Mouse (Mus musculus) CH12.LX (cell line): ENCODE measurements around the gene Hnrnpu. TPM values are rescaled to one million over a fixed set of nuclear protein-coding genes. Genes with fewer than 3 reads are reported as not detected.
A peak's percentile ranks its signal among the peaks of the same experiment; 100 is the strongest.

ENCODE experiments used
- DNase-seq: peaks from one replicate; pipeline ENCODE4 v3.0.0-alpha.2; 2013; ENCODE audit errors: extremely low read depth
- H3K27ac ChIP-seq: 2 replicates; pipeline ENCODE4 v1.5.1; 2012; ENCODE audit warnings: low read depth, mild to moderate bottlenecking, control low read depth, moderate library complexity; ENCODE audit not compliant: insufficient read depth
- H3K27me3 ChIP-seq: replicated peaks from 2 replicates; pipeline ENCODE3; 2012; ENCODE audit warnings: inconsistent platforms
- H3K36me3 ChIP-seq, 2 experiments: replicated peaks in 1 of 2; 2 replicates each; pipeline versions ENCODE3 to v1.6.1; 2012; ENCODE audit warnings: inconsistent platforms in 1 of 2, low read length in 1 of 2, mild to moderate bottlenecking in 1 of 2, mixed read lengths in 1 of 2, moderate library complexity in 1 of 2; ENCODE audit not compliant: control insufficient read depth in 1 of 2, insufficient read depth in 1 of 2
- H3K4me1 ChIP-seq, 2 experiments: 2 replicates each; pipeline ENCODE4 v1.6.1; 2012; ENCODE audit warnings: inconsistent platforms in 1 of 2, moderate library complexity in 1 of 2; ENCODE audit not compliant: insufficient read depth in 2 of 2, control insufficient read depth in 1 of 2
- H3K4me2 ChIP-seq: 2 replicates; pipeline ENCODE4 v1.6.1; 2012; ENCODE audit warnings: low read depth, mild to moderate bottlenecking, control low read depth; ENCODE audit not compliant: poor library complexity, insufficient read depth, severe bottlenecking
- H3K4me3 ChIP-seq, 3 experiments: fragments of 150-350 bp in 1 of 3; sonication (generic) in 1 of 3; replicated peaks in 1 of 3; 2 replicates each; pipeline versions ENCODE3 to v1.5.1; 2011 to 2012; ENCODE audit warnings: low read depth in 2 of 3, low read length in 2 of 3, mild to moderate bottlenecking in 2 of 3, moderate library complexity in 2 of 3, control low read depth in 1 of 3, improper control_type of control experiment in 1 of 3, inconsistent platforms in 1 of 3, mixed read lengths in 1 of 3; ENCODE audit not compliant: poor library complexity in 1 of 3
- H3K79me2 ChIP-seq: replicated peaks from 2 replicates; pipeline ENCODE4 v1.6.1; 2012; ENCODE audit warnings: mild to moderate bottlenecking, moderate library complexity; ENCODE audit not compliant: control insufficient read depth, poor library complexity, insufficient read depth, severe bottlenecking; ENCODE audit errors: extremely low read depth
- H3K9ac ChIP-seq: 2 replicates; pipeline ENCODE4 v1.6.1; 2012; ENCODE audit warnings: low read depth, mild to moderate bottlenecking, control low read depth, moderate library complexity; ENCODE audit not compliant: insufficient read depth
- H3K9me3 ChIP-seq: replicated peaks from 2 replicates; pipeline ENCODE3; 2012; ENCODE audit warnings: low read length, inconsistent platforms, mixed read lengths
- BHLHE40 ChIP-seq: IDR thresholded peaks from 2 replicates; pipeline ENCODE4 v1.6.1; 2011; ENCODE audit warnings: mild to moderate bottlenecking, low read depth, low read length, improper control_type of control experiment
- CHD1 ChIP-seq: IDR thresholded peaks from 2 replicates; pipeline ENCODE4 v1.6.1; 2012; ENCODE audit warnings: low read depth, low read length, improper control_type of control experiment, inconsistent platforms
- CHD2 ChIP-seq: IDR thresholded peaks from 2 replicates; pipeline ENCODE4 v1.6.1; 2011; ENCODE audit warnings: low read length, improper control_type of control experiment
- CTCF ChIP-seq, 2 experiments: IDR thresholded peaks in 1 of 2; conservative IDR thresholded peaks in 1 of 2; 2 replicates each; pipeline ENCODE4 v1.5.1; 2011 to 2012; ENCODE audit warnings: low read depth in 2 of 2, low read length in 2 of 2, improper control_type of control experiment in 1 of 2, inconsistent platforms in 1 of 2, mild to moderate bottlenecking in 1 of 2, moderate library complexity in 1 of 2
- E2F4 ChIP-seq: IDR thresholded peaks from 2 replicates; pipeline ENCODE4 v1.6.1; 2011; ENCODE audit warnings: low read depth, low read length, improper control_type of control experiment; ENCODE audit not compliant: insufficient replicate concordance
- ELF1 ChIP-seq: IDR thresholded peaks from 2 replicates; pipeline ENCODE4 v1.6.1; 2014; ENCODE audit warnings: low read depth, mild to moderate bottlenecking, inconsistent platforms, low read length, improper control_type of control experiment
- EP300 ChIP-seq: IDR thresholded peaks from 2 replicates; pipeline ENCODE4 v1.6.1; 2011; ENCODE audit warnings: low read length, improper control_type of control experiment
- ETS1 ChIP-seq: conservative IDR thresholded peaks from 2 replicates; pipeline ENCODE4 v1.6.1; 2012; ENCODE audit warnings: low read depth, mild to moderate bottlenecking, inconsistent platforms, low read length, improper control_type of control experiment, moderate library complexity
- GABPA ChIP-seq: IDR thresholded peaks from 2 replicates; pipeline ENCODE4 v1.6.1; 2012; ENCODE audit warnings: low read depth, low read length, improper control_type of control experiment, inconsistent platforms; ENCODE audit not compliant: insufficient replicate concordance
- HCFC1 ChIP-seq: IDR thresholded peaks from 2 replicates; pipeline ENCODE4 v1.6.1; 2012; ENCODE audit warnings: low read depth, mild to moderate bottlenecking, inconsistent platforms, low read length, improper control_type of control experiment
- IRF4 ChIP-seq: IDR thresholded peaks from 2 replicates; pipeline ENCODE4 v1.6.1; 2014; ENCODE audit warnings: low read depth, mild to moderate bottlenecking, inconsistent platforms, low read length, improper control_type of control experiment
- JUN ChIP-seq: IDR thresholded peaks from 2 replicates; pipeline ENCODE4 v1.6.1; 2011; ENCODE audit warnings: low read depth, mild to moderate bottlenecking, low read length, improper control_type of control experiment, moderate library complexity; ENCODE audit not compliant: insufficient read depth
- JUND ChIP-seq: conservative IDR thresholded peaks from 2 replicates; pipeline ENCODE4 v1.6.1; 2011; ENCODE audit warnings: low read depth, low read length, improper control_type of control experiment
- KAT2A ChIP-seq: IDR thresholded peaks from 2 replicates; pipeline ENCODE4 v1.6.1; 2012; ENCODE audit warnings: low read length, improper control_type of control experiment, inconsistent platforms; ENCODE audit not compliant: insufficient replicate concordance
- MAFK ChIP-seq: IDR thresholded peaks from 2 replicates; pipeline ENCODE4 v1.6.1; 2011; ENCODE audit warnings: low read length, improper control_type of control experiment; ENCODE audit not compliant: insufficient replicate concordance
- MAX ChIP-seq: IDR thresholded peaks from 2 replicates; pipeline ENCODE4 v1.6.1; 2011; ENCODE audit warnings: low read length, improper control_type of control experiment
- MAZ ChIP-seq: IDR thresholded peaks from 2 replicates; pipeline ENCODE4 v1.6.1; 2012; ENCODE audit warnings: low read depth, mild to moderate bottlenecking, inconsistent platforms, low read length, improper control_type of control experiment, moderate library complexity
- MEF2A ChIP-seq: IDR thresholded peaks from 2 replicates; pipeline ENCODE4 v1.6.1; 2014; ENCODE audit warnings: low read depth, mild to moderate bottlenecking, inconsistent platforms, low read length, improper control_type of control experiment, borderline replicate concordance
- MXI1 ChIP-seq: IDR thresholded peaks from 2 replicates; pipeline ENCODE4 v1.6.1; 2011; ENCODE audit warnings: mild to moderate bottlenecking, low read depth, low read length, improper control_type of control experiment
- MYC ChIP-seq: IDR thresholded peaks from 2 replicates; pipeline ENCODE4 v1.6.1; 2011; ENCODE audit warnings: low read depth, mild to moderate bottlenecking, improper control_type of control experiment, low read length
- NELFE ChIP-seq: IDR thresholded peaks from 2 replicates; pipeline ENCODE4 v1.6.1; 2011; ENCODE audit warnings: low read depth, low read length, improper control_type of control experiment
- NRF1 ChIP-seq: IDR thresholded peaks from 2 replicates; pipeline ENCODE4 v1.6.1; 2014; ENCODE audit warnings: low read depth, mild to moderate bottlenecking, inconsistent platforms, low read length, improper control_type of control experiment, moderate library complexity
- PAX5 ChIP-seq: IDR thresholded peaks from 2 replicates; pipeline ENCODE4 v1.6.1; 2012; ENCODE audit warnings: low read length, inconsistent platforms, mixed read lengths
- POLR2A ChIP-seq: IDR thresholded peaks from 2 replicates; pipeline ENCODE4 v1.6.1; 2011; ENCODE audit warnings: low read depth, mild to moderate bottlenecking, improper control_type of control experiment, low read length
- POLR2AphosphoS2 ChIP-seq: IDR thresholded peaks from 2 replicates; pipeline ENCODE4 v1.6.1; 2011; ENCODE audit warnings: low read depth, low read length, improper control_type of control experiment
- RAD21 ChIP-seq: IDR thresholded peaks from 2 replicates; pipeline ENCODE4 v1.6.1; 2011; ENCODE audit warnings: low read depth, mild to moderate bottlenecking, low read length, improper control_type of control experiment, moderate library complexity
- RCOR1 ChIP-seq: conservative IDR thresholded peaks from 2 replicates; pipeline ENCODE4 v1.6.1; 2012; ENCODE audit warnings: low read depth, mild to moderate bottlenecking, inconsistent platforms, low read length, improper control_type of control experiment
- SIN3A ChIP-seq: IDR thresholded peaks from 2 replicates; pipeline ENCODE4 v1.6.1; 2012; ENCODE audit warnings: low read length, improper control_type of control experiment, inconsistent platforms
- SMC3 ChIP-seq: IDR thresholded peaks from 2 replicates; pipeline ENCODE4 v1.6.1; 2011; ENCODE audit warnings: low read depth, low read length, improper control_type of control experiment
- TBP ChIP-seq: conservative IDR thresholded peaks from 2 replicates; pipeline ENCODE4 v1.6.1; 2011; ENCODE audit warnings: low read depth, low read length, improper control_type of control experiment
- TCF12 ChIP-seq: IDR thresholded peaks from 2 replicates; pipeline ENCODE4 v1.6.1; 2014; ENCODE audit warnings: low read depth, mild to moderate bottlenecking, inconsistent platforms, low read length, improper control_type of control experiment
- UBTF ChIP-seq: IDR thresholded peaks from 2 replicates; pipeline ENCODE4 v1.6.1; 2012; ENCODE audit warnings: low read depth, mild to moderate bottlenecking, inconsistent platforms, low read length, improper control_type of control experiment, moderate library complexity
- USF1 ChIP-seq: IDR thresholded peaks from 2 replicates; pipeline ENCODE4 v1.6.1; 2014; ENCODE audit warnings: low read depth, mild to moderate bottlenecking, inconsistent platforms, low read length, improper control_type of control experiment
- USF2 ChIP-seq: conservative IDR thresholded peaks from 2 replicates; pipeline ENCODE4 v1.6.1; 2011; ENCODE audit warnings: low read depth, low read length, improper control_type of control experiment
- ZC3H11A ChIP-seq: IDR thresholded peaks from 2 replicates; pipeline ENCODE4 v1.6.1; 2012; ENCODE audit warnings: low read depth, mild to moderate bottlenecking, inconsistent platforms, low read length, improper control_type of control experiment
- ZKSCAN1 ChIP-seq: IDR thresholded peaks from 2 replicates; pipeline ENCODE4 v1.6.1; 2012; ENCODE audit warnings: low read depth, inconsistent platforms, low read length, improper control_type of control experiment, borderline replicate concordance
- ZMIZ1 ChIP-seq: IDR thresholded peaks from 2 replicates; pipeline ENCODE4 v1.6.1; 2012; ENCODE audit warnings: low read depth, mild to moderate bottlenecking, inconsistent platforms, low read length, improper control_type of control experiment
- ZNF384 ChIP-seq: IDR thresholded peaks from 2 replicates; pipeline ENCODE4 v1.6.1; 2012; ENCODE audit warnings: low read depth, low read length, improper control_type of control experiment, inconsistent platforms
- dilution Hi-C: fragments of 300-500 bp; cut with MboI; formaldehyde crosslinking; loops from 2 replicates; pipeline ENCODE4 v1.14.3; 2020; ENCODE audit warnings: low sequenced_read_pairs; ENCODE audit not compliant: extremely low pct_unique_long_range_greater_than_20kb, extremely low pct_ligation_motif_present
- in situ Hi-C: fragments of 300-500 bp; cut with MboI; formaldehyde crosslinking; loops from 3 replicates; pipeline ENCODE4 v1.14.3; 2019; ENCODE audit warnings: low sequenced_read_pairs, low pct_ligation_motif_present, low pct_unique_long_range_greater_than_20kb, mixed read lengths
- polyA plus RNA-seq: library from polyadenylated mRNA; unstranded; fragments of >175 nt; gene quantifications from 2 replicates; pipeline ENCODE4 v1.2.1, GENCODE M21; 2012; ENCODE audit warnings: low read depth; ENCODE audit not compliant: insufficient read length
- total RNA-seq, 2 experiments: library from RNA; depleted of rRNA; stranded (reverse); fragments of 300-350 nt in 1 of 2; fragments of >200 nt in 1 of 2; gene quantifications; 2 replicates each; pipeline ENCODE4 v1.2.3; 2012 to 2014

Hnrnpu gene
- total and polyA plus RNA-seq, 3 experiments = 346 to 853 (median 359) TPM

- TF ChIP-seq POLR2AphosphoS2 = no peak
- peak; percentile 58; the same call in 1 of the 2 replicates for TF ChIP-seq ETS1
- TF ChIP-seq CHD2 = no peak
- TF ChIP-seq SIN3A = peak; percentile 29; the same call in 1 of the 2 replicates
- TF ChIP-seq MEF2A = peak; percentile 71; the same call in 1 of the 2 replicates
- TF ChIP-seq MAFK = no peak
- no peak; the same call in 1 of the 2 replicates for TF ChIP-seq RAD21
- TF ChIP-seq RCOR1 = peak; percentile 36; the same call in 1 of the 2 replicates
- TF ChIP-seq MAX = peak; percentile 88
- TF ChIP-seq ZMIZ1 = no peak
- TF ChIP-seq BHLHE40 = peak; percentile 100
- no peak for TF ChIP-seq PAX5
- no peak for TF ChIP-seq EP300
- TF ChIP-seq USF2 = peak; percentile 67
- TF ChIP-seq E2F4 = no peak
- no peak for TF ChIP-seq CHD1
- no peak for TF ChIP-seq ZC3H11A
- TF ChIP-seq ZNF384 = no peak
- TF ChIP-seq MYC = no peak
- no peak for TF ChIP-seq UBTF
- TF ChIP-seq MXI1 = peak; percentile 84
- TF ChIP-seq KAT2A = 0 out of 2 replicates have a peak, but pooled peaks have one; percentile 31
- peak; percentile 71; the same call in 1 of the 2 replicates for TF ChIP-seq NELFE
- TF ChIP-seq SMC3 = no peak
- TF ChIP-seq USF1 = peak; percentile 85
- TF ChIP-seq POLR2A = peak; percentile 79
- TF ChIP-seq HCFC1 = peak; percentile 57
- peak; percentile 8; the same call in 1 of the 2 replicates for TF ChIP-seq IRF4
- TF ChIP-seq JUND = no peak
- TF ChIP-seq JUN = no peak
- no peak for TF ChIP-seq CTCF (conservative IDR thresholded peaks at IDR 0.05 in 1 of 2, IDR thresholded peaks at IDR 0.05 in 1 of 2; ENCODE audit: low read depth in 2 of 2, low read length in 2 of 2)
- TF ChIP-seq TBP = no peak; the same call in 1 of the 2 replicates
- peak; percentile 77 for TF ChIP-seq NRF1
- TF ChIP-seq ELF1 = peak; percentile 78
- peak; percentile 70; the same call in 1 of the 2 replicates for TF ChIP-seq TCF12
- 0 out of 2 replicates have a peak, but pooled peaks have one; percentile 19 for TF ChIP-seq MAZ
- no peak for TF ChIP-seq ZKSCAN1
- no peak for TF ChIP-seq GABPA
Observed at GRCm38 (mm10) chr1:178368548-178369271, 31.1 kb upstream of the Hnrnpu start.

More at GRCm38 (mm10) chr1:178368548-178369271, 31.1 kb upstream of the Hnrnpu start:
- dilution Hi-C loops = no loop called here
- in situ Hi-C loops = no loop called here
- peak overlapping the region; percentile 79 for H3K9ac ChIP-seq
- H3K9me3 ChIP-seq = no peaks in the 10 kb centered on the region
- no peaks in the 10 kb centered on the region for H3K27me3 ChIP-seq
- peak overlapping the region; percentile 63 for H3K4me2 ChIP-seq
- peaks cover 9 to 25% of the 10 kb centered on the region in 2 experiments; a peak in 3 of 4 replicates for H3K4me1 ChIP-seq
- H3K27ac ChIP-seq = peak overlapping the region; percentile 11; the same call in 1 of the 2 replicates
- H3K79me2 ChIP-seq = peaks cover 3% of the 10 kb centered on the region; the same call in 1 of the 2 replicates
- no peaks in the 10 kb centered on the region for H3K36me3 ChIP-seq
- DNase-seq = peak; percentile 76
- H3K4me3 ChIP-seq = peak overlapping the region; percentile 60 to 71 (median 65)
